ENCODE assay signal across 8 mouse cellular contexts in the genomic region with DNA sequence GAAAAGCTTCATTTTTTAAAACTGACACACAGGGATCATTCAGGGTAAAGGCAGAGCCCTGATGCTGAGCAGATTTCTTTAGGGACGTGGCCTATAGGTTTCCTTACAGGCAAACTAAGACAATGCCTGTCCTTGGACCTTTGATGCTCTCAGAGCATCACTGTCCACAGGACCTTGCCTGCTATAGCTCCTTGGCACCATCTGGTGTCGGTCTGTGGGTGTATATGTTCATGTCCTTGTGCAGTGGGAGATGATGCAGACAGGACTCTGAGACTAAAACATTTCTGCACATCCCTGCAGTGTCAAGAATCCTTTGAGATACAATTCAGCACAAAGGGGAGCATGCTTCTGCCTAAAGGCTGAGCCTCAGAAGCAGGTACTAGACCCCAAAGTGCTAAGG. TPM values are rescaled to one million over a fixed set of nuclear protein-coding genes. Genes with fewer than 3 reads are reported as not detected.
A peak's percentile ranks its signal among the peaks of the same experiment; 100 is the strongest.
DNase-seq lines count a peak whose midpoint lies in the region; ATAC-seq and TF ChIP-seq lines count a peak whose summit lies in the region.
"Had no signal": no experiment of that assay in that cellular context is flagged by ENCODE, and none has a peak within 500 bp of the region (broad histone marks: within the 10 kb centered on the region; RNA-seq: fewer than 3 reads in every experiment).

No protein-coding gene starts in this region.

- no peaks in the 10 kb centered on the region for H3K36me3 ChIP-seq in intestine, postnatal 0 days (ENCODE audit: control insufficient read depth, insufficient read depth)
- H3K36me3 ChIP-seq in intestine, embryonic 16.5 days (ENCODE audit: control insufficient read depth, insufficient read depth, low read length): no peaks in the 10 kb centered on the region
- no peaks in the 10 kb centered on the region for H3K36me3 ChIP-seq in ES-E14 (ENCODE audit: control insufficient read depth, insufficient read depth, low read length, poor library complexity, severe bottlenecking)
- H3K36me3 ChIP-seq: neural tube, embryonic 12.5 days had no signal

- WGBS in intestine, postnatal 0 days: 43% methylated on average over 2 of the region's 2 CpGs
- WGBS in intestine, embryonic 16.5 days: 43% methylated on average over 2 of the region's 2 CpGs

- H3K4me2 ChIP-seq in intestine, postnatal 0 days (replicated peaks; ENCODE audit: low read depth): no peak overlapping the region
- H3K4me2 ChIP-seq in intestine, embryonic 16.5 days (ENCODE audit: low read depth, low read length): no peak overlapping the region
- H3K4me2 ChIP-seq: neural tube, embryonic 12.5 days had no signal

- no peak for TF ChIP-seq POLR2A in embryonic fibroblast, embryonic 13.5 days (IDR thresholded peaks at IDR 0.05; ENCODE audit: low read depth, low read length)

- H3K4me1 ChIP-seq in intestine, postnatal 0 days (replicated peaks; ENCODE audit: control insufficient read depth, insufficient read depth, low read length): no peaks in the 10 kb centered on the region
- H3K4me1 ChIP-seq in intestine, embryonic 16.5 days (ENCODE audit: control insufficient read depth, insufficient read depth, low read length): no peaks in the 10 kb centered on the region
- no peaks in the 10 kb centered on the region for H3K4me1 ChIP-seq in ES-E14 (ENCODE audit: control insufficient read depth in 2 of 2, insufficient read depth in 2 of 2, low read length in 2 of 2, poor library complexity in 1 of 2)
- H3K4me1 ChIP-seq in embryonic fibroblast, embryonic 13.5 days (ENCODE audit: control insufficient read depth, insufficient read depth, low read length): no peaks in the 10 kb centered on the region
- H3K4me1 ChIP-seq: neural tube, embryonic 12.5 days had no signal

- H3K4me3 ChIP-seq in intestine, postnatal 0 days (ENCODE audit: low read depth, low read length): no peak overlapping the region
- H3K4me3 ChIP-seq in intestine, embryonic 16.5 days (ENCODE audit: low read length): no peak overlapping the region
- no peak overlapping the region for H3K4me3 ChIP-seq in ES-E14 (ENCODE audit: insufficient read depth in 1 of 2, low read depth in 1 of 2, low read length in 2 of 2, poor library complexity in 1 of 2, severe bottlenecking in 1 of 2)
- H3K4me3 ChIP-seq in embryonic fibroblast, embryonic 13.5 days (ENCODE audit: insufficient read depth, low read length): no peak overlapping the region
- H3K4me3 ChIP-seq: neural tube, embryonic 12.5 days had no signal

- peak; percentile 66 for DNase-seq in 416B (ENCODE audit: low read depth)
- DNase-seq in ES-E14 (ENCODE audit: low read depth, low spot score): peak; percentile 46
- no peak for DNase-seq in layer of hippocampus, postnatal 36 days
- DNase-seq in frontal cortex, postnatal 10 days (ENCODE audit: low spot score in 2 of 2): no peak

- TF ChIP-seq CTCF in intestine, postnatal 0 days (IDR thresholded peaks at IDR 0.05; ENCODE audit: low read depth): peak; percentile 87
- peak; percentile 34; the same call in 1 of the 2 replicates for TF ChIP-seq CTCF in embryonic fibroblast, embryonic 13.5 days (IDR thresholded peaks at IDR 0.05; ENCODE audit: borderline replicate concordance, insufficient read depth, low read length)

- no peak overlapping the region for H3K27ac ChIP-seq in intestine, postnatal 0 days (ENCODE audit: low read depth, low read length)
- H3K27ac ChIP-seq in intestine, embryonic 16.5 days (ENCODE audit: low read length): no peak overlapping the region
- H3K27ac ChIP-seq in ES-E14 (ENCODE audit: insufficient read depth, low read depth, low read length, poor library complexity, severe bottlenecking): no peak overlapping the region
- H3K27ac ChIP-seq in embryonic fibroblast, embryonic 13.5 days (ENCODE audit: insufficient read depth, low read length): no peak overlapping the region
- H3K27ac ChIP-seq: neural tube, embryonic 12.5 days had no signal

- ATAC-seq in intestine, postnatal 0 days: no peak
- ATAC-seq in intestine, embryonic 16.5 days: no peak

- no peak overlapping the region for H3K9ac ChIP-seq in intestine, postnatal 0 days (ENCODE audit: low read depth, low read length)
- no peak overlapping the region for H3K9ac ChIP-seq in intestine, embryonic 16.5 days (ENCODE audit: low read depth, low read length)
- H3K9ac ChIP-seq in ES-E14 (ENCODE audit: insufficient read depth, low read depth, low read length, poor library complexity, severe bottlenecking): no peak overlapping the region
- H3K9ac ChIP-seq: neural tube, embryonic 12.5 days had no signal

- in situ Hi-C loops in ES-E14 (cut with MboI; ENCODE audit: low sequenced_read_pairs in 2 of 2, unreplicated experiment in 2 of 2): loop anchor here in 1 of 2 experiments (5.0 kb wide), 1 partner anchor 45 kb away; a partner anchor contains a TSS

- no peaks in the 10 kb centered on the region for H3K27me3 ChIP-seq in intestine, postnatal 0 days (replicated peaks; ENCODE audit: control insufficient read depth, insufficient read depth, low read length)
- H3K27me3 ChIP-seq in intestine, embryonic 16.5 days (replicated peaks; ENCODE audit: control insufficient read depth, insufficient read depth, low read length): no peaks in the 10 kb centered on the region
- H3K27me3 ChIP-seq: neural tube, embryonic 12.5 days had no signal

- no peaks in the 10 kb centered on the region for H3K9me3 ChIP-seq in intestine, postnatal 0 days (ENCODE audit: control insufficient read depth)
- H3K9me3 ChIP-seq in intestine, embryonic 16.5 days (ENCODE audit: control insufficient read depth, low read length): no peaks in the 10 kb centered on the region
- no peaks in the 10 kb centered on the region for H3K9me3 ChIP-seq in ES-E14 (ENCODE audit: control insufficient read depth, insufficient read depth, low read depth, low read length)
- H3K9me3 ChIP-seq: neural tube, embryonic 12.5 days had no signal

TF ChIP-seq in ES-E14, 5 proteins besides CTCF, POLR2A, EP300 and RAD21:
- TF ChIP-seq MAFK (IDR thresholded peaks at IDR 0.05; ENCODE audit: insufficient read depth, low read depth, low read length) (no peak), ZC3H11A (IDR thresholded peaks at IDR 0.05; ENCODE audit: borderline replicate concordance, low read depth, low read length) (peak; percentile 80; the same call in 1 of the 2 replicates)
TF ChIP-seq in ES-E14: peak in this region for 1.

RNA-seq across cellular contexts. Expression of a gene that starts 19.3 kb away (rescaled TPM):
- polyA plus RNA-seq in intestine, postnatal 0 days (2015; fragmentation: Nextera tagmentation; extraction: Ambion mirVana): 0.01 TPM in 1 of 2 replicates, not detected in the other
- 0.06 and 0.07 TPM in 2 replicates for polyA plus RNA-seq in intestine, embryonic 16.5 days (2015; fragmentation: Nextera tagmentation; extraction: Ambion mirVana)
- 0.62 and 0.85 TPM in 2 replicates for total RNA-seq in ES-E14 (2012; rRNA removed)
- polyA plus RNA-seq in embryonic fibroblast, embryonic 13.5 days (2011; ENCODE audit: insufficient read length, low read depth, missing spikeins): not detected in 2 replicates
- total RNA-seq in layer of hippocampus, postnatal 36 days (2021): under 1 TPM; 0.22 to 0.81 TPM

RNA-seq across cellular contexts. Expression of a gene that starts 23.7 kb away (rescaled TPM):
- 6.4 and 6.7 TPM in 2 replicates for polyA plus RNA-seq in intestine, postnatal 0 days (2015; fragmentation: Nextera tagmentation; extraction: Ambion mirVana)
- 8.6 and 9.2 TPM in 2 replicates for polyA plus RNA-seq in intestine, embryonic 16.5 days (2015; fragmentation: Nextera tagmentation; extraction: Ambion mirVana)
- 0.74 and 2.8 TPM in 2 replicates for total RNA-seq in ES-E14 (2012; rRNA removed)
- polyA plus RNA-seq in embryonic fibroblast, embryonic 13.5 days (2011; ENCODE audit: insufficient read length, low read depth, missing spikeins): 0.65 and 2.0 TPM in 2 replicates
- 1 to 10 TPM; 2.6 to 2.7 TPM for total RNA-seq in layer of hippocampus, postnatal 36 days (2021)

RNA-seq across cellular contexts. Expression of a gene that starts 47.0 kb away (rescaled TPM):
- 11.2 and 13.0 TPM in 2 replicates for polyA plus RNA-seq in intestine, postnatal 0 days (2015; fragmentation: Nextera tagmentation; extraction: Ambion mirVana)
- polyA plus RNA-seq in intestine, embryonic 16.5 days (2015; fragmentation: Nextera tagmentation; extraction: Ambion mirVana): 26.3 and 27.2 TPM in 2 replicates
- 0.18 TPM in 1 of 2 replicates, not detected in the other for total RNA-seq in ES-E14 (2012; rRNA removed)
- polyA plus RNA-seq in embryonic fibroblast, embryonic 13.5 days (2011; ENCODE audit: insufficient read length, low read depth, missing spikeins): not detected in 2 replicates
- total RNA-seq in layer of hippocampus, postnatal 36 days (2021): 1 to 10 TPM; 2.4 to 2.5 TPM

Comparison
In these comparisons a context has a peak if more than half of its experiments do, and no peak if none do; other contexts are left out.
1. DNase-seq: peak in 416B (single experiment) and ES-E14 (single experiment); none in layer of hippocampus, postnatal 36 days (0 of 2) and frontal cortex, postnatal 10 days (0 of 2).